Mouse (Mus musculus) kidney, postnatal 4 days (tissue): ENCODE results near the gene Pir.

Source experiments
- DNase-seq, 2 experiments: peaks; one replicate each; pipeline ENCODE4 v3.0.0; 2021; ENCODE audit warnings: mixed read lengths in 2 of 2

Pir gene

DNA sequence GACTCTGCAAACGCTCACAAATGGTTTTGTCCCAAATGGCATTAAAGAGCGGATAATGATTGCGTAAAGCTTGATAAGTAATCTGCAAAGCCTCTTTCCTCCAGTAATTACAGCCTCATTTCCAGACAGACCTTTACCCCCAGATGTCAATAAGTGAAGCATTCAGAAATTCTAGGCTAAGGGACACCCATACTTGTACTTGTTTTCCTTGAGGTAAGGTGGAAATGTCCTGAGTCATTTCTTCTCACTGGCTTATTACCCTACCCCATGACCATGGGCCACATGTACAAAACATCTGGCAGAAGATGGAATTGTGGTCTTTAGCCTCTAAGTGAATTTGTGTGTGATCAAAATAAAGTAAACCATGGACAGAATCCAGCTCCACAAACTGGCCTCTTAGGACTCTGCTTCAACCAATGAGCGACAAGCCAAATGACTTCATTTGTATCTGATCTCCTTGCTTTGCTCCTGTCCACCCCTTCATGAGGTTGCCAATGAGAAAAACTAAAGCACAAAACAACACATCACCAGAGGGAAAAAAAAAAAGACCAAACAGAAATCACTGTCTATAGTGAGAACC, 76.3 kb downstream of the Pir start:
- DNase-seq, result no peak

DNA sequence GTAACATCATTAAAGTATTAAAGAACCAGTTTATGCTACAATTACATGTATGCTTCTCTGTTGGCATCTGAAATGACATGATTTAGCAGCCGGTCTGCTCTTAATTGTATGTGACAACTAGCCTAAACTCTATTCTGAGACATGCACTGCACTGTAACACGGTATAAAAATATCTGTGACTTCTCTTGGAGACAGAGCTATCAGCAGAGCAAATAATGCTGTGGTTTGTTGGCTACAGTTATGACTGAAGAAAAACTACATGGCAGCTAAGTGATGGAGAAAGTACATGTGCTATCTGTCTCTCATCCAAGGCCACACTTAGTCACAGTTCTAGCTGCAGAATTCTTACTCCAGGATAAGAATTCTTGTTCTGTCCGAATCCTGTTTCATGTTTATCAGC, 79.8 kb downstream of the Pir start:
- DNase-seq, result no peak

DNA sequence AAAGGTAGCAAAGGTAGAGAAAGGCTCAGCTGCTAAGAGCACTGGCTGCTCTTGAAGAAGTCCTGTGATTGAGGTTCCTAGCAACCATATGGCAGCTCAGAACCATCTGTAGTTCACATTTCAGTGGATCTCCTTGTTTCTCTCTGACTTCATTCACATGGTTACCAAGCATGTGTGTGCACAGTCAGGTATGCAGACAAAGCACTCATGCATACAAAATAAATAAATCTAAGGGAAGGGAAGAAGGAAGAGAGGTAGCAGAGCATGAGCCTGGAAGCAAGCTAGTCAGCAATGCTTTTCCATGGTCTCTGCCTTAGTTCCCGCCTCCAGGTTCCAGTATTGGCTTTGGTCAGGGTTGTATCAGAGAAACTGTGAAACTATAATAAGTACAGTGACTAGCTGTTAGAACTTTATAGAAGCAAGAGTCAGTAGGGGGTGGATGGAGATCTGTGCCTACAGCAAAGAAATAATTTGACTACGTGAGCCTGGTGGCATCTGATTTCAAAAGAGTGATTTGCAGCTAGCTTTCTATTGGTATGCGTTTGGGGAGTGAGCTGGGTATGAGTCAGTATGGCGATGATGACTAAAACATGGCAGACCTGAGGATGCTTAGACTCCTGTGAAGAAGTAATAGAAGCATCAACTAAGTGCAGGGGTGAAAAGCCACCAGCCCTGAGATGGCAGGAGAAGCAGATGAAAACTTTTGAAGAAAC, 96.1 kb downstream of the Pir start:
- DNase-seq, result no peak

DNA sequence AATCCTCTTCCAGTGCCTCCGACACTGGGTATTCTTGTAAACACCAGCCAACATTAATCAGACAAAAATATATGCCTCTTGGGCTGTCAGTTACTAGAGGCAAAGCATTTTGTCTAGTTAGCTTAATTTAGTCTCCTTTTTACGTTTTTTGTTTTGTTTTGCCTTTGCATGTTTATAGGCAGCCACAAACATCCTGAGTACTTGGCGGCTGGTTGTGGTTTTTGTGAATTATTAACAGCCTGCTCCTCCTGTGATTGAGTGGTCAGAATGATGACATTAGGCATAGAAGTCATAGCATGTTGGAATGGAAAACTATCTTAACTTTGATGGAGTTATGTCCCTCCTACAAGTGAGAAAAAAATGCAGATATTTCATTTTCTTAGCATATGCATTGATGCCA, 101.4 kb downstream of the Pir start:
- DNase-seq, result no peak

DNA sequence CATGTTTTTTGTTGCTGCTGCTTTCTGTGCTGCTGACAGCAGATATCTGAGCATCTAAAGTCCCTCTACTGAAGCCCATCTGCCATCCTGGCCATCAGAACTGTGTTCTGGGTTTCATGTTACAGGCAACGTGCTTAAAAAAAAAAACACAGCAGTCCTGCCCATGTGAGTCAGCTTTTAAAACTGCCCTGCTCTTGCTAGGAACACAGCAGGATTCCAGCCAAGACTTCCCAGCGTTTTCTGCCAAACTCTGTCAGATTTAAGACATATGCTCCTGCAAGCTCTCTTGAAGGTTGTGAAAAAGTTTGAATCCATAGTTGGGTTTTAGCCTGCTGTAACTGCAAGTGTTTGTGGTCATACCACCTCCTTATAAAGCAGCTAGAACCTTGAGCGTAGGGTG, 103.9 kb downstream of the Pir start, which contains the start of gene Vegfd:
Gene Vegfd (plus strand): TSS at position 298 of the 400 bp plus-strand sequence.
- peak; percentile 30 to 56 for DNase-seq

DNA sequence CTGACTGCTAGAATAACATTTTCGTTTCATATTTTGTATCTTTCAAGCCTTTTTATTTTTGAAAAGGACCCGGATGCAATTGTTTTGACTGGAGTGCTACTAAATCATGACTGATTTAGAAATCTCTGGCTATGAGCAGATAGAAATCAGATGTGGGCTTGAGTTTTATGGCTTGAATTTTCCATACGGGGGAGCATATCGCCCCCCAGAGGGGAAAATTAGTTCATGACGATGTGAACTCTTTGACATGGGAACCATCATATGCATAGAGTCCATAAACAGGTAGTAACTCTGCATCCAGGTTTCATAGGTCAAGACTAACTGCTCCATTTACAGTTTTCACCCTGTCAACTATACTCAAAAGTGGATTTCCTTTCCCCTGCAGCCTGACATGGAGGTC, 105.4 kb downstream of the Pir start:
- peak in 1 of 2 experiments; percentile 35 for DNase-seq

DNA sequence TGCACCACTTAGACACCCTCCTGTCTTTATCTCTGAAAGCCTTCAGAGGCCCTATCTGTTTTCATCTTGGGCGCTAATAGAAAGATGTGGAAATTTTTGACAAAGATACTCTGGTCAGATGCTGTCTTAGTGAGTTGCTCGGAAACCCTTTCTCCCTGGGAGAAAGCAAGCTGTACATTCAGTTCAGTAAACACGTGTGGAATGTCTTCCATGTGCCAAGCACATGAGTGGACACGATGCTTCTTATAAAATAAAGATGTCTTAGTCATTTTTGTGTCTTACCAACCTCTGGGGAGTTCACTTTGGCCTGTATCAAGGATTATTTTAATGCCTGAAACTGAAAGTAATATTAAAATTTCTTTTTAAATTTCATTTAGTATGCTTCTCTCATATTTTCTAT, 110.5 kb downstream of the Pir start:
- DNase-seq, result no peak

DNA sequence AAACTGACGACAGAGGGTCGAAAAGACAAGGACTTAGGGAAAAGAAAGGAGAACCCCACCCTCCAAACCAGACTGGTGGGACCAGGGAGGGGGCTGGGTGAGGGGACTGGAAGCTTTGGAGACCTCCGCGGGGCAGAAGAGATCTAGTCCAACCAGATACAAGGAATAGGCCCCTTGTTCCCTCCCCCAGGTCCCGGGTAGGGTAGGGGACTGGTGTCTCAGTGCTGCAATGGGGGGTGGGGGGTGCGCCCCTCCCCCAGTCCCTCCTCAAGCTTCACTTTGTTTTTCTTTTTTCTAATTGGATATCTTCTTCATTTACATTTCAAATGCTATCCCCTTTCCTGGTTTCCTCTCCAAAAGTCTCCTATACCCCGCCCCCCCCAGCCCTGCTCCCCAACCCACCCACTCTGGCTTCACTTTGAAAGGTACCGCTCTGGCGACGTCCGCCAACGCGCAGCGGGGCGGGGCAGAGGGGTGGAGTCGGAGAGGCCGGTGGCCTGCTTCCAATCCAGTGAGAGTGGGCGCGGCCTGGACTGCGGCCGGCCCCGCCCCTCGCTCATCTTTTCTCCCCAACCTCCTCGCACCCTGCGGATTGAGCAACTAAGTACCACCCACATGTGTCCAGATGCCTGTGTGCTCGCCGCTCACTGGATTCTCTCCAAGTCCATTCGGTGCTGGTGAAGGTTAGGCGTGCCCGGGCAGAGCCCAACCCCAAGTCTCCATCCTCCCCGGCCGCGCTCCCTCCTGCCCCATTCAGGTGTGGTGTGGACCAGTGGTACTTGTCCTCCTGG, 112.6 kb downstream of the Pir start:
- peak; percentile 84 to 91 for DNase-seq

DNA sequence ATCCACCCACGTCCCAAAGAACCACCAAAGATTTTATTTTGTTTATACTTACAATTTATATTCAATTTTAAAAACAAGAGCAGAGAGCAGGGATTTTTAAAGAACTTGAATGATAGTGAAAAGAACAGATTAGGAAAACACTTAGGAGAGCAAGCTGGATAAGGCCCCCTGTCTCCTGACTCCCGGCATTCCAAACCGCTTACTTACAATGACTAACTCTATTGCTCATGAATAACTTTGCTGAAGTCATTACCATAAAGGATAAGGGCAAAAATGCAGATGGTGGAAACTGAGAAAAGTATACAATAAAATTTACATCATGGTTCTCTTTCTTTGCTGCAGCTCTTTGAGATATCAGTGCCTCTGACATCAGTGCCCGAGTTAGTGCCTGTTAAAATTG, 124.9 kb downstream of the Pir start:
- DNase-seq, result no peak

DNA sequence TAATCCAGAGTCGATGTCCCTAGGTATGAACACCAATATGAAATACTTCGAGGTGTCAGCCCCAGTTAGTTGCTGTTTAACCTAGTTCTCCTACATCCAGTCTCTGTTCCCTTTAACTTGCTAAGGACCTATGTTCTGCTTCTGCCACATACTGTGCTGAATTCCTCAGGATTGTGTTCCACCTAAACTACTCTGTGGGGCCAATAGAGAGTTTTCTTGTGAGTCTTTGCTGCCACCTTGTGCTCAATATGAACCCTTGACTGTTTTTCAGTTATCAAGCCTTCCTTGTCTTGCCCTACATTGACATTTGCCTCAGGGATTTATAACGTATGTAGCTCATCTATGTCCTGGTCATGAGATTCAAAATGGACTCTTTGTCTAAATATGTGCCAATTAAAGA, 129.3 kb downstream of the Pir start:
- no peak for DNase-seq

DNA sequence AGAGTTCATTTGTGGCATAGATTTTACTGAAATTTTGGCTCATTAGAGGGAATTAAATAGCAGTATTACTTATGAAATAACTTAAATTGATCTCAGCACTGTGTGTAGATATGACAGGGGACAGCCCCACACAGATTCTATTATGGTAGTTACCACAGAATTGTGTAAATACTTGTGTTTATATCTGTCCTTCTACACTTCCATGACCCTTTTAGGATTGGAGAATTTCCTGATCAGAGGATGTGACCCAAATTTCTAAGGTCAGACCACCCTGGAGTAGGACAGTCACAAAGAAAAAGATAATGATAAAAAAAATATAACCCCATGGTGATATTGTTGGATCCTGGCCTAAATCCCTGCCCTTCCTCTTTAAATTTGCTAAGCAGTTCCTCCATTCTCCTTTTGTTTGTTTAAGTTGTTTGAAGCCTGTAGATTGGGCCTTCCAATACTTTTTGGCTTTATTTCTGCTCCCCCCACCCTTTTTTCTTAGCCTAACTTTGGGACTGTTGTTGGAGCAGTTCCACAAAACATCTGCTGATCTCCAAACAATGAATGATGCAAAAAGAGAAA, 136.0 kb downstream of the Pir start:
- no peak for DNase-seq

DNA sequence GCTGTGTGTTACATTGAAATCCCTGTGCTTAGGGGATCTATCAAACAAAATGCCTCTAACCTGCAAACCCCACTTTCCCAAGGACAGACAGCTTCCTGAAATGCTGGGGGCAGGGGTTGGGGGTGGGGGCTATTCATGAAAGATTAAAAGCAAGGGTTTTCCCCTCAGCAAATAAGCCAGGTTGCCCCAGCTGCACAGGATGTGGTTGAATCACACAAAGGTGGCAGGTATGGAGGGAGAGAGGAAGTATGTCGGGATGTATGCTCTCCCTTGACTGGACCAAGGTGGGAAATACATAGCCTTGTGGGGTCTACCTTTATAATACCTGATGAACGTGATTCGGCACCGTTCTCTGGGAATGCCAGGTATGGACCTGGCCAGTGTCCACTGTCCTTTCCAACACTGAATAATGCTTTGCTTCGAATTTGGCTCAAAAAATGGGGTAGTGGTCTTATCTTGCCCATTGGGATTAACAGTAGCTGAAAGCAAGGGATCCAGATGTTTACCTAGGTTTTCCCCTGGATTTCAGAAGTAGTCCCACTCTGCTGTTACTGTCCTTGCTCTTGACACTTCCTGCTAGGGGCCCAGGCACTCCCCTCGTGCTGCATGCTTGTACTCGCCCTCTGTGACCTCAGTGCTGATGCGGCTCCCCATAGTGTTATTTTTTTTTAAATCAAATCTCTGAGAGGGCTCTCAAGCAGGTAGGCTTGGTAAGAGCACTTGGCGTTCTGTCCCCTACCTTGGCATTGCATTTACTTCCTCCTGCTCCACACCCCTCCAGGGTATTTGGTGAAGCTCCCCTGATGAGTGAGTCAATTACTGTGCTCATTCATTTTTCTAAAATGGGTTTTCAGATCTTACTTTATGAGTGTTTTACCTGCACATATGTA, 137.2 kb downstream of the Pir start:
- no peak for DNase-seq

DNA sequence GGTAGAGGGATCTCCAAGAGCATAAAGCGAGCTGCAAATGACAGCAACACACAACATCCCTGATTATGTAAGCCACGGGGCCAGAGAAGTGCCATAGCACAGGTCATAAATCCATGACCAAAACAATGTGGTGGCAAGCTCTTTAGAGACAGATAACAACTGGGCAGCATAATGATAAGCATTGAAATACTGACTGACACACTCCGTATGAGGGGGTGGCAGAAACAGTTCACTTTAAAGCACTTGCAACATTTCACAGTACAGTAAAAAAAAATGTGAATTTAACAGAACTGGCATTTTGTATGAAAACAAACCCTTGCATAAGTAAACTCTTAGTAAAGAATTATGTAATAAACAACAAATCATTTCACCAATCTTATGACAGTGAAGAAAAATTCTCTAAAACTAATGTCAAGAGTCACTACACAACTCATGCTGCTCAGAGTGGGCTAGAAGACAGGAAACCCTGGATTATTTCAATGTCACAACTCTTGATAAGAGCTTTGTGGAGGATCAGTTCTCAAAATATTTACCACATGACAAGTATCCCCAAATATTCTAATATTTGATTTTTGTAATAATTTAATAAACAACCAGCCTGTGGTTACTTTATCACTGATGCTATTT, 139.2 kb downstream of the Pir start:
- no peak for DNase-seq

DNA sequence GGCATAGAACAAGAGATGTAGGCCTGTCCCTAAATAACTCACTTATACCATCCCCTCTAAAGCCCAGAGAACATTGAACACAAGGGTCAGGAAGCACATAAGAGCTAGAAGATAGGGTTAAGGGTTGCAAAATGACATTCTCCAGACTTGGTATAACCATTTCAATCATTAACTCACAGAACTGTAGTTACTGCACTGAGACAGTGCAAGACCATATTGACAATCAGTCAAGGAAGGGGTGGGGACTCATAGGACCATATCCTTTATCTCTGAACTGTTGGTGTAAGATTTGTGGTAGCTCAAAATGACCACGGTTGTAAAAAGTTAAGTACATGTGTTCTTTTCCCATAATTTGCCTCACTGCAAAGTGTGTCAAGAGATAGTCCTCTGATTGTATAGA, 141.4 kb downstream of the Pir start:
- DNase-seq, result no peak

DNA sequence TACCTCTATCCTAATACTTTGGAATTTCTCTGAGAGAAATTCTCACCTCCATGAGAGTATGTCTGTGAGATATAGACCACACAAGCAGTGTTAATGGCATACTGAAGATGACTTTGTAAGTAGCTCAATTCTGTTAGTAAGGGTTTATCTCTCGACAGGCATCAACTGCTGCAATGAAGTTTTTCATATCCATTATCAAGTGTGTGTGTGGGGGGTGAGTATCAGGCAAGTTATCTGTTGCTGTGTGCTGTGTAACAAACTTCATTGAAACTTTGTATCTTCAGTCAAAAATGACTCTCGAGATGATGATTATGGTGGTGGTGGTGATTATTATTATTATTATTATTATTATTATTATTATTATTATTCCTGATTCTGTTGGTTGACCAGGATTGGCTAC, 147.6 kb downstream of the Pir start:
- DNase-seq, result no peak

DNA sequence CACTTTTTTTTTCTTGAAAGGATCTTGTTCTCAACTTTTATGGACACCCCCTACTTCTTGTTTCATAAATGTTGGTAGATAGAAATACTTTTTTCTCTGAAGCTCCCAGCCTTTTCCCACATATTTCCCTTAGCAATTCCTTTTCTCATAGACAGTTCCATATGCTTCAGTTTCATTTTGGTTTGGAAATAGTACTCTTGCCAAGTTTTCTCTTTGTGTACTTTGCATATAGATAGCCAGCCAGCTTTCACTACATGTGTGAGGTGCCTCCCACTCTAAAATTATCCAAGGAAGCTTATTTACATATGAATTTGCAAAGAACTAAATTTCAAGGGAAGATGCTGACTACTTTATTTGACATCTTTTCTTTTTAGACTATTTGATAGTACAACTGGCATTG, 148.8 kb downstream of the Pir start:
- no peak for DNase-seq

DNA sequence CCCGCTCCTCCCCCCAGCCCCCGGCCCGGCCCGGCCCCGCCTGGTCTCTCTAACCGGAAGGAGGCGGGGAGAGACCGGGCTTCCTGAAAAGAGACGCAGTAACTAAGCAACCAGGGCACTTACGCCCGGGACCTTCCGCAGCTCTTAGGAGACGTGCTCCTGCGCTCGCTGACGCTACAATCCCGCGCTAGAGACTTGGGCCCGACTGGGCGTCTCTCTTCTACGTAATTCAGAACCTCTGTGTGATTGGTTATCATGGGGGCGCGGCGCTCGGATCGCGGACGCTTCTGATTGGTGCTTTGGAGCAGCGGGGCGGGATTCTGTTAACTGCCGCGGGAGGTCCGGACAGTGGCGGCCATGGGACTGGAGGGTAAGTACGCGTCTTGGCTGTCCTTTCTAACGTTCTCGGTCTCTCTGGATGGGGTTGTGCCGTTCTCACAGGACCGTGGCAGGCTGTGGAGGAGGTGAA, 150.3 kb downstream of the Pir start, which contains the start of gene Piga:
Gene Piga (plus strand): TSS at position 317 of the 469 bp plus-strand sequence.
- DNase-seq, result peak; percentile 88 to 94

DNA sequence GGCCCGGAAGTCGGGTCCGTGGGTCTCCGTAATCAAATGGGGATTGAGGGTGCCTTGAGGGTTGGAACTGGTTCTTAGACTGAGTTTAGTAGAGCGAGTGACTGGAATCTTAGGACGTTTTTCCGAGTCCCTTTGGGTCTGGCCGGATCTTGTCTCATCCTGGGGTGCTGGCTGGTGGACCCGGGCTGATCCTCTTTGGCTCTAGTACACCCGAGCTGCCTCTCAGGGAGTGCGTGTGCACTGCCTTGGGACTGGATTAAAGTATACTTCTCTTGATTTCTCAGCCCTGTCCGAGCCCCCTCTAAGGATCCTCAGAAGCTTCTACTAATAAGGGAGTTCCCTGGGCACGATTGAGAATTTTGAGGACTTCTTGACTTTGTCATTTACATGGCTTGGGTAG, 150.8 kb downstream of the Pir start:
- no peak for DNase-seq

DNA sequence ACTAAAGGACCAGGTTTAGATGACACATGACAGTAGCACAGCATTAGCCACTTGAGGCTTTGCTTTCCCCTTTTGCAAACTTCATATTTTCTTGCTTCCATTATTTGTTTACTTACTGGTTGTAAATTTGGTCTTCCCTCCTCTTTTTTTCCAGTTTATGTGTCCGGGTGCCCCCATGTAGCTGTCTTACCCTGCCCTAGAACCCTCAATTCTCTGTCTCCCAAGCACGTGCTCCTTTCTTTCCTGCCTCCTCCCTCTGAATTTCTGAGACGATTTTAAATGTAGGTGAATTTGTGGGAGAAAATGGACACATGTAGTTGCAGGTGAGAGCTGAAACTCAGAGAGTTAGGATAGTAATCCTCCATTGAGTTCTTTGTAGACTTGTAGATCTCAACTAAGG, 151.3 kb downstream of the Pir start:
- no peak for DNase-seq
